Mouse (Mus musculus) hindbrain, postnatal 0 days (tissue): ENCODE data around the gene Traip. TPM values are rescaled to one million over a fixed set of nuclear protein-coding genes. Genes with fewer than 3 reads are reported as not detected.

Source experiments
- ATAC-seq: fragments of 200-750 bp; cut with Nextera tagmentation; 2 replicates; pipeline ENCODE4 v1.8.0; 2017; ENCODE audit warnings: mild to moderate bottlenecking, moderate TSS enrichment, moderate library complexity
- DNase-seq: peaks from one replicate; pipeline ENCODE4 v3.0.0-alpha.2; 2015; ENCODE audit warnings: low spot score
- H3K27ac ChIP-seq: fragments of 300-500 bp; sonication (generic); 2 replicates; pipeline ENCODE4 v1.5.1; 2014; ENCODE audit warnings: mild to moderate bottlenecking
- H3K27me3 ChIP-seq: fragments of 300-500 bp; sonication (generic); 2 replicates; pipeline ENCODE4 v1.6.1; 2014; ENCODE audit warnings: low read length, mixed read lengths; ENCODE audit not compliant: insufficient read depth
- H3K36me3 ChIP-seq: fragments of 300-500 bp; sonication (generic); 2 replicates; pipeline ENCODE4 v1.6.1; 2014; ENCODE audit warnings: low read length, mixed read lengths; ENCODE audit not compliant: insufficient read depth
- H3K4me1 ChIP-seq: fragments of 300-500 bp; sonication (generic); 2 replicates; pipeline ENCODE4 v1.6.1; 2014; ENCODE audit warnings: antibody characterized with exemption, low read length, mixed read lengths; ENCODE audit not compliant: insufficient read depth
- H3K4me2 ChIP-seq: fragments of 300-500 bp; sonication (generic); 2 replicates; pipeline ENCODE4 v1.6.1; 2014; ENCODE audit warnings: low read depth, mild to moderate bottlenecking, low read length, moderate library complexity, mixed read lengths
- H3K4me3 ChIP-seq: fragments of 300-500 bp; sonication (generic); 2 replicates; pipeline ENCODE4 v1.5.1; 2014; ENCODE audit warnings: low read length
- H3K9ac ChIP-seq: fragments of 300-500 bp; sonication (generic); replicated peaks from 2 replicates; pipeline ENCODE4 v1.6.1; 2014; ENCODE audit warnings: mild to moderate bottlenecking, low read length, moderate library complexity, mixed read lengths
- H3K9me3 ChIP-seq: fragments of 300-500 bp; sonication (generic); 2 replicates; pipeline ENCODE4 v1.6.1; 2016; ENCODE audit warnings: low read length, mixed read lengths
- CTCF ChIP-seq: IDR thresholded peaks from 2 replicates; pipeline ENCODE4 v1.5.1; 2016; ENCODE audit warnings: antibody characterized with exemption, control low read depth, low read depth
- whole genome bisulfite sequencing: fragments of 180-500 bp; shearing (Covaris S2); extraction: QIAGEN DNeasy Blood & Tissue Kit; methylation state at CpG from one replicate; pipeline ENCODE4 v1.1.7; 2014; 5-methylcytosine and 5-hydroxymethylcytosine counted together
- polyA plus RNA-seq: library from polyadenylated mRNA; unstranded; fragments of >200 nt; fragmentation: Nextera tagmentation; extraction: Ambion mirVana; gene quantifications from 2 replicates; pipeline ENCODE4 v1.2.1, GENCODE M21; 2015
- total RNA-seq: library from RNA; depleted of rRNA; stranded (reverse); fragments of >200 nt; gene quantifications from 2 replicates; pipeline ENCODE4 v1.2.3, GENCODE M21; 2014

Traip gene
- total and polyA plus RNA-seq, 2 experiments from 2014 or later = 8.4 to 9.2 TPM

DNA sequence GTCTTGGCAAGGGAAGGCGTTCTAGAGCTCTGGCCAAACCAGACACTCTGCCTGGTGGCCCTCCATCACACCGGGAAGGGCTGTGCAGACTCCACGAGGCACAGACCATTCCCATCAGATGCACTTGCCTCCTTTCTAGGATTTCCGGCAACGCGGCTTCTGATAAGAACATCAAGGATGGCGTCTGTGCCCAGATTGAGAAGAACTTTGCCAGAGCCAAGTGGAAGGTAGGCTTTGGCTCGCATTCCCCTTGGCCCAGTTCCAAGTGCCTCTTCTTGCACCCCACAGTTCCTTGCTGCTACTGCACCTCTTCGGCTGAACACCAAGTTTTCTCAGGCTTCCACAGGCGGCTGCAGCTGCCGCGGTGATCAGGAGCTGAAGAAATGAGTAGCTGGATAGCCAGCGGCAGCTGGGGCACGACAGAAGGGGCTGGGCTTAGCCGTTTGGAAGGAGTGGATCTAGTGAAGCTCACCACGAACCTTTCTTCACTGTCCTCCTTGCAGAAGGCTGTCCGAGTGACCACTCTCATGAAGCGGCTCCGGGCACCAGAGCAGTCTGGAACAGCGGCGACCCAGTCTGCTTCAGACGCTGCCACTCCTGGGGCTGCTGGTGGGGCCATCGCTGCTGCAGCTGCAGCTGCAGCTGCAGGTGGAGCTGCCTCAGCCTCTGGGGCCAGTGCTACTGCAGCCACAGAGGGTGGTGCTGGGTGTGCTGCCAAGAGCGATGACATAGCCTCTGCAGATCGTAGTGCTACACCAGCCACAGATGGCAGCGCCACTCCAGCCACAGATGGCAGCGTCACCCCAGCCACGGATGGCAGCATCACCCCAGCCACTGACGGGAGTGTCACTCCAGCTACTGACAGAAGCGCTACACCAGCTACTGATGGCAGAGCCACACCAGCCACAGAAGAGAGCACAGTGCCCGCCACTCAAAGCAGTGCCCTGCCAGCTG is 2.4 kb upstream of the Traip start:
- Histone ChIP-seq H3K9me3 (no peaks in the 10 kb centered on the region), H3K9ac (no peak overlapping the region), H3K27me3 (no peaks in the 10 kb centered on the region), H3K4me3 (no peak overlapping the region), H3K36me3 (no peaks in the 10 kb centered on the region), H3K4me2 (no peak overlapping the region), H3K27ac (no peak overlapping the region), H3K4me1 (peaks cover 5% of the 10 kb centered on the region)
- DNase-seq (peak; percentile 41), ATAC-seq (peak; percentile 49)
- 82% methylated on average over 31 of the region's 31 CpGs for WGBS
- no peak for TF ChIP-seq CTCF

- no peak for TF ChIP-seq CTCF
- Histone ChIP-seq H3K4me3 (no peak overlapping the region), H3K27me3 (no peaks in the 10 kb centered on the region), H3K9me3 (no peaks in the 10 kb centered on the region), H3K4me2 (no peak overlapping the region), H3K27ac (no peak overlapping the region), H3K4me1 (peaks cover 5% of the 10 kb centered on the region), H3K9ac (no peak overlapping the region), H3K36me3 (no peaks in the 10 kb centered on the region)
- DNase-seq (no peak), ATAC-seq (no peak)
- WGBS = 82% methylated on average over 13 of the region's 13 CpGs
Observed at GRCm38 (mm10) chr9:107949184-107949921, 583 bp upstream of the Traip start.

- Histone ChIP-seq H3K4me2 (peak overlapping the region; percentile 89), H3K9me3 (no peaks in the 10 kb centered on the region), H3K9ac (peak overlapping the region; percentile 51), H3K36me3 (no peaks in the 10 kb centered on the region), H3K27me3 (no peaks in the 10 kb centered on the region), H3K4me1 (peaks cover 5% of the 10 kb centered on the region), H3K4me3 (peak overlapping the region; percentile 55), H3K27ac (peak overlapping the region; percentile 80; the same call in 1 of the 2 replicates)
- ATAC-seq (peak; percentile 95), DNase-seq (peak; percentile 95)
- TF ChIP-seq CTCF = no peak
- 15% methylated on average over 45 of the region's 45 CpGs for WGBS
Observed at GRCm38 (mm10) chr9:107950460-107951355, 772 bp downstream of the Traip start.

DNA sequence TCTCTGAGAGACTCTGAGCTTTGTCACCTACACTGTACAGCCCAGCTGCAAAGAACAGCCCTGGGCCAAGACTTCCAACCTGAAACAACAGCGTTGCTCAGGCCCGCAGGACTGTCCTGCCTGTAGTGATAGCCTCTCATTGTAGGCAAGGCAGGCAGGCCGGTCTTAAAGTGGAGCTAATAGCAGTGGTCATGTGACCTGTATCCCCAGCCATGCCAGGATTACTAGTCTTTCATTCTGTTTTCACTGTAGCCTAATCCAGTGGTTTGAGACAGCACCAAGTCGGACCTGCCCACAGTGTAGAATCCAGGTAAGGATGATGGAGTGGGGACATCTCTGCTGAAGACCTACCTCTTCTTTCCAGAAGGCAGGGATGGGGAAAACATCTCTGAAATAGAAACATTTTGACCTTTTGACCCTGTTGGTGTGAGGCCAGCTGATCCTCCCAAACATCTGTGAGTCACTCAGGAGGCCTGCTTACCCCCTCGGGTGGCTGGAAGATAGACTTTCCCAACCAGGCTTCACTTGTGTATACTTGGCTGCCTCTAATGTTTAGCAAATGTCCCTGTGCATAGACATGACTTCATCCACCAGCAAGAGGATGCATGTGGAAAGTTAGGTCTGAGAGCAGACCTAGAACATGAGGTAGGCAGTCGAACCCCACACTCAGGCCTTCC is 5.8 kb downstream of the Traip start:
- no peak for TF ChIP-seq CTCF
- no peak for ATAC-seq
- Histone ChIP-seq H3K4me2 (no peak overlapping the region), H3K9ac (no peak overlapping the region), H3K27ac (no peak overlapping the region), H3K27me3 (no peaks in the 10 kb centered on the region), H3K4me3 (no peak overlapping the region), H3K9me3 (no peaks in the 10 kb centered on the region), H3K4me1 (no peaks in the 10 kb centered on the region; the same call in 1 of the 2 replicates), H3K36me3 (no peaks in the 10 kb centered on the region; the same call in 1 of the 2 replicates)
- WGBS = 84% methylated on average over 6 of the region's 6 CpGs
- no peak for DNase-seq

GRCm38 (mm10) chr9:107957141-107957540 is 7.2 kb downstream of the Traip start:
- 27% methylated on average over 6 of the region's 6 CpGs for WGBS
- Histone ChIP-seq H3K36me3 (no peaks in the 10 kb centered on the region; the same call in 1 of the 2 replicates), H3K4me1 (peaks cover 6% of the 10 kb centered on the region), H3K27ac (no peak overlapping the region), H3K9me3 (no peaks in the 10 kb centered on the region), H3K9ac (no peak overlapping the region), H3K4me2 (no peak overlapping the region), H3K4me3 (no peak overlapping the region), H3K27me3 (no peaks in the 10 kb centered on the region)
- TF ChIP-seq CTCF = no peak
- DNase-seq (no peak), ATAC-seq (no peak)
